8 mouse cellular contexts compared by ENCODE assay signal in the genomic region with DNA sequence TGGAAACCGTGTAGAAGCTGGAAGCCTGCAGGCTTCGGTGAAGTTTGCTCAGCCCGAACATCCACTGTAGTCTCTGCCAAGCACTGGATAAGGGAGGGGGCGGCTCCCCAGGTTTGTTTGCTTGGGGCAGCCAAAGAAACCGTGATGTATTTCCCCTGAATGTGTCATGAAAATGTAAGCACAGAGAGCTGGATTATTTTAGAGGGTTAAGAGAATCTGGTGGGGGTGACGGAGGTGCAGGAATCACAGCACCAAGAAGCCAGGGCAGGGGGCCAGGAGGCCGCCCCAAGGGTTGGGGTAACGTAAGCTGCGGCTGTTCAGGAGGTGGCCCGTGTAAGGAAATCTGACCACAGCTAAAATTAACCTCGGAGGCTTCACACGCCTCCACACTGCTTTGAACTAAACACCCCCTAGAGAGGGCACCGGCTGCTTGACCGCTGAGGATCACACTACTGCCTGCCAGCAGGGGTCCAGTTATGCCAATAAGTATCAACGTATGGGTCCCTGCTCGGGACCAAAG.
A peak's percentile ranks its signal among the peaks of the same experiment; 100 is the strongest.
DNase-seq lines count a peak whose midpoint lies in the region; ATAC-seq and TF ChIP-seq lines count a peak whose summit lies in the region.

No protein-coding gene starts in this region.

- no peaks in the 10 kb centered on the region for H3K27me3 ChIP-seq in hindbrain, postnatal 0 days (ENCODE audit: insufficient read depth, low read length)
- H3K27me3 ChIP-seq in thymus, adult 2 months (ENCODE audit: control insufficient read depth, insufficient read depth, low read length): no peaks in the 10 kb centered on the region

- H3K4me3 ChIP-seq in hindbrain, postnatal 0 days (ENCODE audit: low read length): no peak overlapping the region
- H3K4me3 ChIP-seq in thymus, adult 2 months (ENCODE audit: control insufficient read depth, insufficient read depth, low read length): no peak overlapping the region

- intact Hi-C loops in left cerebral cortex, postnatal 4 days (cut with DNase I): no loop called here

- peak; percentile 51 for DNase-seq in embryo, embryonic 10 days (ENCODE audit: low spot score)
- no peak for DNase-seq in embryo, embryonic 10.5 days (ENCODE audit: low spot score)
- no peak for DNase-seq in hindbrain, postnatal 0 days (ENCODE audit: low spot score)
- DNase-seq in cerebellum, adult 11-12 months: no peak
- DNase-seq in left cerebral cortex, postnatal 4 days: no peak
- no peak for DNase-seq in thymus, adult 2 months

- no peak overlapping the region for H3K27ac ChIP-seq in hindbrain, postnatal 0 days
- H3K27ac ChIP-seq in thymus, adult 2 months (ENCODE audit: control insufficient read depth, insufficient read depth, low read length): no peak overlapping the region

- 21% methylated on average over 16 of the region's 16 CpGs for WGBS in hindbrain, postnatal 0 days
- WGBS in thymus, adult 2 months: 10% methylated on average over 16 of the region's 16 CpGs

- H3K9me3 ChIP-seq in hindbrain, postnatal 0 days (ENCODE audit: low read length): no peaks in the 10 kb centered on the region

- H3K4me2 ChIP-seq in hindbrain, postnatal 0 days (ENCODE audit: low read depth, low read length): peak overlapping the region; percentile 6; the same call in 1 of the 2 replicates

- no peak; the same call in 1 of the 2 replicates for TF ChIP-seq CTCF in hindbrain, postnatal 0 days (IDR thresholded peaks at IDR 0.05; ENCODE audit: low read depth)
- no peak for TF ChIP-seq CTCF in thymus, adult 2 months (IDR thresholded peaks at IDR 0.05; ENCODE audit: borderline replicate concordance, control insufficient read depth, extremely low read depth, insufficient read depth, low read length, poor library complexity)

- 0 out of 2 replicates have a peak, but pooled peaks cover 24% of the 10 kb centered on the region for H3K4me1 ChIP-seq in hindbrain, postnatal 0 days (ENCODE audit: insufficient read depth, low read length)
- H3K4me1 ChIP-seq in thymus, adult 2 months (replicated peaks; ENCODE audit: control insufficient read depth, insufficient read depth, low read length): peaks cover 13% of the 10 kb centered on the region

- no peak for TF ChIP-seq POLR2A in thymus, adult 2 months (IDR thresholded peaks at IDR 0.05; ENCODE audit: control insufficient read depth, extremely low read depth, insufficient read depth, low read length, poor library complexity)

- ATAC-seq in granulocyte monocyte progenitor cell, adult 5-6 weeks (replicated peaks; ENCODE audit: poor library complexity, severe bottlenecking): peak; percentile 47
- ATAC-seq in hindbrain, postnatal 0 days: no peak; the same call in 1 of the 2 replicates
- peak; percentile 46 for ATAC-seq in megakaryocyte progenitor cell, adult 5-6 weeks (replicated peaks; ENCODE audit: poor library complexity)

- no peaks in the 10 kb centered on the region for H3K36me3 ChIP-seq in hindbrain, postnatal 0 days (ENCODE audit: insufficient read depth, low read length)
- no peaks in the 10 kb centered on the region for H3K36me3 ChIP-seq in thymus, adult 2 months (ENCODE audit: control insufficient read depth, insufficient read depth, low read length)

- no peak overlapping the region for H3K9ac ChIP-seq in hindbrain, postnatal 0 days (replicated peaks; ENCODE audit: low read length)
